Mouse (Mus musculus) limb, embryonic 10.5 days (tissue): ENCODE results near the gene Map1a. TPM values are rescaled to one million over a fixed set of nuclear protein-coding genes. Genes with fewer than 3 reads are reported as not detected.

Source experiments
- DNase-seq: peaks from one replicate; pipeline ENCODE4 v3.0.0-alpha.2; 2017; ENCODE audit warnings: low spot score
- H3K27ac ChIP-seq: fragments of 300-500 bp; sonication (generic); 2 replicates; pipeline ENCODE4 v1.5.1; 2016; ENCODE audit warnings: mild to moderate bottlenecking
- H3K27me3 ChIP-seq: fragments of 300-500 bp; sonication (generic); 2 replicates; pipeline ENCODE4 v1.6.1; 2016; ENCODE audit warnings: low read depth, mild to moderate bottlenecking; ENCODE audit not compliant: poor library complexity, severe bottlenecking
- H3K36me3 ChIP-seq: fragments of 300-500 bp; sonication (generic); 2 replicates; pipeline ENCODE4 v1.6.1; 2016; ENCODE audit warnings: mild to moderate bottlenecking, moderate library complexity
- H3K4me1 ChIP-seq: fragments of 300-500 bp; sonication (generic); 2 replicates; pipeline ENCODE4 v1.6.1; 2016
- H3K4me3 ChIP-seq: fragments of 300-500 bp; sonication (generic); 2 replicates; pipeline ENCODE4 v1.5.1; 2016; ENCODE audit warnings: mild to moderate bottlenecking, moderate library complexity
- H3K9me3 ChIP-seq: fragments of 300-500 bp; sonication (generic); replicated peaks from 2 replicates; pipeline ENCODE4 v1.6.1; 2016; ENCODE audit warnings: mild to moderate bottlenecking
- WGBS: fragments of 180-500 bp; shearing (Covaris S2); methylation state at CpG from one replicate; pipeline ENCODE4 v1.1.7; 2016; 5-methylcytosine and 5-hydroxymethylcytosine counted together
- polyA plus RNA-seq: library from polyadenylated mRNA; unstranded; fragments of >200 nt; fragmentation: Nextera tagmentation; extraction: Ambion mirVana; gene quantifications from 2 replicates; pipeline ENCODE4 v1.2.1, GENCODE M21; 2016

The Map1a gene
- polyA plus RNA-seq, 1 experiment from 2014 or later: 2.0 TPM

DNA sequence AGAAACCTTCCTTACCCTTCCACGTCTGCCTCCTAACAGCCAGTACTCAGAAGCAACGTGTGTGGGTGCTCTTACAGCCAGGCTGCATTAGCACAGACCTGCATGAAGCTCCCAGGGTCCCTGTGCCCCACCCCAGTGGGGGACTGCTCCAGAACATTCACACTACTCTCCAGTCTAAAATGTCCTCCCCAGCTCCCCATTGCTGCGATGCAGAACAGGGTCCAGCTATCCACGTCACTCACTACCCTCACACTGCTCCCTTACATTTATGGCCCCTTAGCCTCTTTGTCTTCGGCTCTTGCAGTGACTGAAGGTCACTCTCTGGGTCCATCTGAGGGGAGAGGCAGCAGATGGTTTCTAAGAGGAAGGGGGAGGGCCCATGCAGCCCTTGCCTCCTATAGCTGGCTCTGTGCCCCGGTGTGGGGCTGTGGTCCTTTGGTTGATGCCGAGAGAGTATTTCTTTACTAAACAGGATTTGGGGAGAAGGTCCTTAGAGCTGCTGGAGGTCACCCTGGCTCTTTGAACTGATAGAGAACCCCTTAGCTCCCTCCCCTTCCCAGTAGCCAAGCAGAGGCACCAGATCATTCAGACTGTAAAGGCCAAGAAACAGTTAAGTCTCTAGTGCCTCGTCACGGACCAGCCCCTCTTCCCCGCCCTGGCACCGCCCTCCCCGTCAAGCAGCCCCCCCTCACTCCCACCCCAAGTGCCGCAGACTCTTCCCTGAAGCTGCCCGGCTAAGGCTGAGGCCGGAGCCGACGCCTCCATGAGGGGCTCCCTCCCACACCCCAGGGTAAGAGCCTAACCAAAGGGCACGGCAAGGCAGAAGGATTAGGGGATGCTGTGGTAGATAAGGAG lies 5.6 kb downstream of the Map1a start:
- H3K27ac ChIP-seq: peak overlapping the region; percentile 61; the same call in 1 of the 2 replicates
- WGBS: under 1% methylated on average over 18 of the region's 18 CpGs
- H3K4me1 ChIP-seq: peaks cover 54% of the 10 kb centered on the region
- H3K36me3 ChIP-seq: no peaks in the 10 kb centered on the region; the same call in 1 of the 2 replicates
- peaks cover 98% of the 10 kb centered on the region for H3K27me3 ChIP-seq
- peak; percentile 47 for DNase-seq
- no peaks in the 10 kb centered on the region for H3K9me3 ChIP-seq
- peak overlapping the region; percentile 46 for H3K4me3 ChIP-seq

DNA sequence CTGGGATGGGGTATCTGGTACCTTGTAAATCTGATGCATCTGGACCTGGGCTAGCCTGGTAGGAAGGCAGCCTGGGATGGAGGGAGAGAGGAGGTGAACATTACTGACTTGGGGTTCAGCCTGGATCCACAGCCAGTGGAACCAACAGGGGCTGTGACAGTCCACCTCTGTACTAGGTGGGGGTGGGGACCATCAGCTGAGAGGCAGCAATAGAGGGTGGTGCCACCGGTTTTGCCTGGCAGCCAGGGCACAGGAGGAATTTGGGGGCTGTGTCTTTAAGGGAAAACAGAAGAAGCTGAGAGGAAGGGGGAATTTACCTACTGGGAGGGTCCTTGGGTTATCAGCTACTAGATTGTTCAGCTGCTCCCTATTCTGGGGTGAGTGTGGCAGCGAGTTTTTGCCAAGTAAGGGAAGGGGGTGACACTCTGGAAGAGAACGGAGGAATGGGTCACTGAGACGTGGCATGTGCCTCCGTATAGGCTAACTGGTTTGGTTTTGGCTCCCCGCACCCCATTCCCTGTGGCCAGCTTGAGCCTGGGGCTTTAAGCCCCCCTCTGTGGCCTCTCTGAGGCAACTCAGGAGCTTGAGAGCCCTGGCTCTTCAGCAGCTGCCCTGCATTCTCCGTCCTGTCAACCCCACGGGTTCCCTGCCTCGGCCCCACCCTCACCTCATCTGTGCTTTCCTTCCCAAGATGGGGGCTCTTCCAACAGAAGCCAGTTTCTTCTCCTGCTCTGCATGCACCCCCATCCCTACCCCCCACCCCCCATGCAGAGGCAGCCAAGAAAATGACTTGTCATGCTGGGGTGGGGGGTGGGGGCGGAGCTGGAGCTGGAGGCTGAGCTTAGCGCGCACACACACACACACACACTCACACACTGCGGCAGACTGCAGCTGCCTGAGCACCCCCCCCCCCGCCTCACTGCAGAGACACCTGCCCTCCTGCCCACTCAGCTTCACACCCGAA lies 6.5 kb downstream of the Map1a start:
- DNase-seq: peak; percentile 48
- H3K9me3 ChIP-seq: no peaks in the 10 kb centered on the region
- peak overlapping the region; percentile 61; the same call in 1 of the 2 replicates for H3K27ac ChIP-seq
- peak overlapping the region; percentile 46 for H3K4me3 ChIP-seq
- H3K36me3 ChIP-seq: no peaks in the 10 kb centered on the region; the same call in 1 of the 2 replicates
- peaks cover 52% of the 10 kb centered on the region for H3K4me1 ChIP-seq
- H3K27me3 ChIP-seq: peaks cover 98% of the 10 kb centered on the region
- 2% methylated on average over 15 of the region's 15 CpGs for WGBS

DNA sequence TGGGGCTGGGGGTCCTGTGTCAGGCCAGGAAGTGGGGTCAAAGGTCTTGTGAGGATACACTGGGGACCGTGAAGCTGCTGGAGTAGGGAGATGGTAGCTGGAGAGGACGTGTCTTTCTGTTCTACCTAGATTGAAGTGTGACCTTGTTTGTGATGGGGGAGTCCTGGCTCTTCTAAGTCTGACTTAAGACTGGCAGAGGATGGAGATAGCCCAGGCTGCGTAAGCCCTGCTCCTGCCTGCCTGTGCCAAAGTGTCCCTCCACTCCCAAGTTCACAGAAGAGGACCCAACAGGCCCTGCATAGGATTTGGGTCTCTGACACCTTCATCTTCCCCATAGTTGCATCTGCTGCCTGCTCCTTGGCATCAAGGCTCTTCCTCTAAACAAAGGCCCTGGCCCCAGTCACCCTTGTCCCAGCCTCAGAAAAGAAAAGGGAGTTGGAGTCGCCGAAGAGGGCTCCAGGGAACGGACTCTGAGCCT lies 7.4 kb downstream of the Map1a start:
- peaks cover 52% of the 10 kb centered on the region for H3K4me1 ChIP-seq
- DNase-seq: no peak
- peaks cover 98% of the 10 kb centered on the region for H3K27me3 ChIP-seq
- H3K36me3 ChIP-seq: no peaks in the 10 kb centered on the region; the same call in 1 of the 2 replicates
- H3K27ac ChIP-seq: no peak overlapping the region; the same call in 1 of the 2 replicates
- no peaks in the 10 kb centered on the region for H3K9me3 ChIP-seq
- 9% methylated on average over 6 of the region's 6 CpGs for WGBS
- peak overlapping the region; percentile 46 for H3K4me3 ChIP-seq

DNA sequence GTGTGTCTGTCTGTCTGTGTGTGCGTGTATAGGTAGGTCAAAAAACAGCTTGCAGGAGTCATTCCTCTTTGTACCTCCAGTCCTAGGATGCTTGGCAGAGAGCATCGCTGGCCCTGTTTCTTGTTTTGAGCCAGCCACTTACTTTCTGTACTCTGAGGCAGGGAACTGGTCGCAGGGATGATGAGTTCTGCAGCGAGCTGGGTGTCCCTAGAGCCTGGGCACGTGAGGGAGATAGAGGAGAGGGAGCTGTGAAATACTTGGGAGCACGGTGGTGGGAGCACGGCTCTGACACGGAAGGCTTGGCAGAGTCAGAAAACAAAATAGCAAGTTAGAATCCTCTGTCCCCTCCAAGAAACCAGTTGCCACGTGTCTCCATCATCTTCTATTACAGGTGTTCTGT lies 8.3 kb downstream of the Map1a start:
- Histone ChIP-seq H3K36me3 (no peaks in the 10 kb centered on the region; the same call in 1 of the 2 replicates), H3K4me1 (peaks cover 52% of the 10 kb centered on the region), H3K4me3 (peak overlapping the region; percentile 6; the same call in 1 of the 2 replicates), H3K27ac (no peak overlapping the region), H3K27me3 (peaks cover 98% of the 10 kb centered on the region), H3K9me3 (no peaks in the 10 kb centered on the region)
- DNase-seq: no peak
- 8% methylated on average over 9 of the region's 9 CpGs for WGBS

DNA sequence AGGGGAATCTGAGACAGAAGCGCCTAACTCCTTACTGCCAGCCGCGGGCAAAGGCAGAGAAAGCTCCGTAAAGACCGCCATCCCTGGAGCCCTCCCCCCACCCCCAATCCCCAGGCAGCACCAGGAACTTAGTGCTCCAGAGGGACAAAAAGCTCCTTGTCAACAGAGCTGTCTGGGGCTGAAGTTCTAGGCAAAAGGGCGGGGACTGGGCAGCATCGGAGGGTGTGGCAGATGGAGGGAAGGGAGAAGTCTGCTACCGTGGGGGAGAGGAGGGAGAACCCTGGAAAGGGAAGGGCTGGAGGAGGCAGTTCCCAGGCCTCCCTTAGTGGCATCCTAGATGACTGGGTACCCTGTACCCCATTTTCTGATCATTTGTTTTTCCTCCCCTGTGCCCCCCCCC lies 8.7 kb downstream of the Map1a start:
- H3K27ac ChIP-seq: no peak overlapping the region

DNA sequence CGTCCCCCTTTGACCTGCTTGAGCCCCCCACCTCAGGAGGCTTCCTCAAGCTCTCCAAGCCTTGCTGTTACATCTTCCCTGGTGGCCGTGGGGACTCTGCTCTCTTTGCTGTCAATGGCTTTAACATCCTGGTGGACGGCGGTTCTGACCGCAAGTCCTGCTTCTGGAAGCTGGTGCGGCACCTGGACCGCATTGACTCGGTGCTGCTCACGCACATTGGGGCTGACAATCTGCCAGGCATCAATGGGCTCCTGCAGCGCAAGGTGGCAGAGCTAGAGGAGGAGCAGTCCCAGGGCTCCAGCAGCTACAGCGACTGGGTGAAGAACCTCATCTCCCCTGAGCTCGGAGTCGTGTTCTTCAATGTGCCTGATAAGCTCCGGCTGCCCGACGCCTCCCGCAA lies 10.1 kb downstream of the Map1a start:
- H3K36me3 ChIP-seq: no peaks in the 10 kb centered on the region; the same call in 1 of the 2 replicates
- no peak overlapping the region for H3K27ac ChIP-seq
- H3K27me3 ChIP-seq: peaks cover 99% of the 10 kb centered on the region
- DNase-seq: no peak
- no peaks in the 10 kb centered on the region for H3K9me3 ChIP-seq
- peaks cover 43% of the 10 kb centered on the region for H3K4me1 ChIP-seq
- WGBS: 83% methylated on average over 17 of the region's 17 CpGs
- no peak overlapping the region for H3K4me3 ChIP-seq

More for the DNA sequence above, 8.7 kb downstream of the Map1a start:
- no peak for DNase-seq
- Histone ChIP-seq H3K4me1 (peaks cover 52% of the 10 kb centered on the region), H3K9me3 (no peaks in the 10 kb centered on the region), H3K27me3 (peaks cover 98% of the 10 kb centered on the region), H3K4me3 (peak overlapping the region; percentile 6; the same call in 1 of the 2 replicates), H3K36me3 (no peaks in the 10 kb centered on the region; the same call in 1 of the 2 replicates)
- WGBS: 7% methylated on average over 8 of the region's 8 CpGs

DNA sequence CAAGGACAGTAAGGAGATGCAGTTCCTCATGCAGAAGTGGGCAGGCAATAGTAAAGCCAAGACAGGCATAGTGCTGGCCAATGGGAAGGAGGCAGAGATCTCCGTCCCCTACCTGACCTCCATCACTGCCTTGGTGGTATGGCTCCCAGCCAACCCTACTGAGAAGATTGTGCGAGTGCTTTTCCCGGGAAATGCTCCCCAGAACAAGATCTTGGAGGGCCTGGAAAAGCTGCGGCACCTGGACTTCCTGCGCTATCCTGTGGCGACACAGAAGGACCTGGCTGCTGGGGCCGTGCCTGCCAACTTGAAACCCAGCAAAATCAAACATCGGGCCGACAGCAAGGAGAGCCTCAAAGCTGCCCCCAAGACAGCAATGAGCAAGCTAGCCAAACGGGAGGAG lies 10.6 kb downstream of the Map1a start:
- H3K4me1 ChIP-seq: peaks cover 37% of the 10 kb centered on the region
- H3K9me3 ChIP-seq: no peaks in the 10 kb centered on the region
- 84% methylated on average over 10 of the region's 10 CpGs for WGBS
- peaks cover 100% of the 10 kb centered on the region for H3K27me3 ChIP-seq
- no peak for DNase-seq
- H3K36me3 ChIP-seq: peaks cover 3% of the 10 kb centered on the region
- H3K4me3 ChIP-seq: no peak overlapping the region
- no peak overlapping the region for H3K27ac ChIP-seq

DNA sequence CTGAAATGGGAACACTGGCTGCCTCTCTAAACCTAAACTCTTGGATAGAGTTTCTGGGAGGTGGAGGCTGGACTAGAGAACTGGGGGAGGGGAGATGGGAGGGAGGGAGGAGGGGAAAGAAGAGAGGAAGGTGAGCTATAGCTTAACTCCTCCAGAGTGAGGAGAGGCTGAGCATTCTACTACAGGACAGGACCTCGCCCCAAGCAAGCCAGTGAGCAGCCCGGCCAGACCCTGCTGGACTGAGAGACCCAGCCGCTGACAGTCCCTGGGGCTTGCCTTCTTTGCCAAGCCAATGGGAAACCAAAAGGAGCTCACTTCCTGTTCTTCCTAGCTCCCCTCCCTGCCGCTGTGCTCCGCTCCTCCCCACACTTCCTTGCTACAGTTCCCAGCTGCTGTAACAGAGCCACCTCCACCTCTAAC lies 19.6 kb downstream of the Map1a start:
- peak overlapping the region; percentile 74 for H3K27ac ChIP-seq
- no peak overlapping the region for H3K4me3 ChIP-seq
- peaks cover 18% of the 10 kb centered on the region for H3K4me1 ChIP-seq
- DNase-seq: no peak
- peaks cover 42% of the 10 kb centered on the region for H3K27me3 ChIP-seq
- WGBS: 17% methylated on average over 5 of the region's 5 CpGs
- H3K36me3 ChIP-seq: peaks cover 3% of the 10 kb centered on the region; the same call in 1 of the 2 replicates
- no peaks in the 10 kb centered on the region for H3K9me3 ChIP-seq

DNA sequence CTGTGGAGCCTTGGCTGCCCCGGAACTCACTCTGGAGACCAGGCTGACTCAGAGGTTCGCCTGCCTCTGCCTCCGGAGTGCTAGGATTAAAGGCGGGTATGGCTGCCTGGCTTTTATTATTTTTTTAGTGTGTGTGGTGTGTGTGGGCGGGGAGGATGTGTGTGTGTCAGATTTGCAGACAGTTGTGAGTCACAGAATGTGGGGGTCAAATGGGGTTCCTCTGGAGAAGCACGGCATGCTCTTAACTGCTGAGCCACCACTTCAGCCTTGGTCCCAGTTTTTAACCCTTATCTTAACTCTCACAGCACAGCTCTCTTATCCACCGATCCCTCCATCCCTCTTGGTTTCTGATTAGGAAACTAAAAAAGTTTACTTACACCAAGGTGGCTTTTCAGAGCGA lies 26.9 kb downstream of the Map1a start:
- Histone ChIP-seq H3K9me3 (no peaks in the 10 kb centered on the region), H3K27me3 (no peaks in the 10 kb centered on the region), H3K4me3 (no peak overlapping the region), H3K27ac (no peak overlapping the region), H3K4me1 (no peaks in the 10 kb centered on the region), H3K36me3 (no peaks in the 10 kb centered on the region)
- WGBS: 76% methylated on average over 8 of the region's 8 CpGs
- DNase-seq: no peak

DNA sequence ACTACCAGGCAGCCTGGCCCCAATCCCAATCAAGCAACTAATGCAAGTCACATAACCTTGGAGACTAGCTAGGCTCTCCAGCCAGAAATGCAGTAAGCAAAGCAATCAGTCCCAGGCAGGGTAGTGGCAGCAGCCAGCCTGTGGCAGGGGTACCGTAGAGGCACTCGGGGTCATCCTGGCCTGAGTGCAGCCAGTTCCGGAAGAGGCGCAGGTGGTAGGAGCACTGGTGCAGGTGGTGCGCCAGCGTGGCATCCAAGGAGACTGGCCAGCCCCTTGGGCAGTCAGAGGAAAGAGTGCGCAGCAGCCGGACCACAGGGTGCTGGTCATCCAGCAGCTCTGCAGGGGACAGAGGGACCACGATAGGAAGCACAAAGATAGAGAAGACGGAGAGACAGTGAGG lies 33.6 kb downstream of the Map1a start:
- WGBS: 90% methylated on average over 10 of the region's 10 CpGs
- no peak for DNase-seq
- no peaks in the 10 kb centered on the region for H3K36me3 ChIP-seq
- peaks cover 7% of the 10 kb centered on the region for H3K4me1 ChIP-seq
- H3K4me3 ChIP-seq: no peak overlapping the region
- H3K27me3 ChIP-seq: no peaks in the 10 kb centered on the region
- H3K27ac ChIP-seq: no peak overlapping the region
- H3K9me3 ChIP-seq: no peaks in the 10 kb centered on the region

DNA sequence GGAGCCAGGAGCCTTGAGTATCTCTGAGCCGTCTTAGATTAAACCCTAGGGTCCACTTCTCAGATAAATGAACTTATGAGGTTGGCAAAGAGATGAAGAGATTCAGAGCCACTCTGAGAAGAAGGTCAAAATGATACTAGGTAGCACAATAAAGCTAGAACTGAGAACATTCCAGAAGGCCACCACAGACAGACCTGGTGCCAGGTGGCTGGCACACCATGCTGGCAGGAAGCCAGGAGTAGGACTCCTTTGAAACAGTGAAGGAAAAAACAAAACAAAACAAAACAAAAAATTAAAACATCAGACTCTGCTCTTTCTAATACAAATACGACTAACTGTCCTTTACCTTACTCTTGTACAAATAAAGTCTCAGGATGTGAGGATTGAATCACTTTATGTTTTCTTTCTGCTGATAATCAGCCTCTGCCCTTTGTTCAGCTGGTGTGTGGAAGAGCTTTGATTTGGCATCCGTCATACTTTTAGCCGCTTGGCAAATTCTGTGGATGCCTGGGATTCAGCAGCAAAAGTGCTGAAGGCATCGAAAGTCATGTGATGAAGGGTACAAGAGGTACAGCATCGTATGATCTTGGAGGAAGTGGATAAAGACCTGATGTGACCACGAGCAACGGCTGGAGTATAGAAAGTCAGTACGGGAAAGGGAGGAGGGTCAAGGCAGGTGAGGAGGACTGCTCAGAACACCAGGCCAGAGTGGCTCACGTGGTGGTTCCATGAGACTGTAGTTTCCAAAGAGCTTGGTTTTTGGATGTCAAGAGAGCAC lies 34.5 kb downstream of the Map1a start:
- no peak for DNase-seq
- Histone ChIP-seq H3K36me3 (no peaks in the 10 kb centered on the region), H3K9me3 (no peaks in the 10 kb centered on the region), H3K4me3 (no peak overlapping the region), H3K27ac (no peak overlapping the region), H3K27me3 (no peaks in the 10 kb centered on the region), H3K4me1 (peaks cover 7% of the 10 kb centered on the region)
- WGBS: 88% methylated on average over 10 of the region's 10 CpGs

DNA sequence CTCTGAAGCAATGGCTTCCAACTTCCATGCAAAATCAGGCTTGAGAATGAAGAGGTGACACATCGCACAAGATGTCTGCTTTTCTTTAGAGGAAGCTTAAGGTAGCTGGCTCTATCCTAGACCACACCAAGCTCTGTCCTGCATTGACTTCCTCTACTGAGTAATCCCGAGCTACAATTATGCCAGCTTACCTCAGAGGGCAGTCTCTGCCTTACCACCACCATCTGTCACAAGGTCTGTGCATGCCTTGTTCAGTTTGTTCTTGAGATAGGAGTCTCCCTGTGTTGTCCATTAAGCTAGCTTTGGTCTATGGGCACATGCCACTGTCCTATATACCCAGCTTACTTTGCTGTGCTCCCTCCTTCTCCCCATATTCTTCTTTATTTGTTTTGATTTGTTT lies 40.1 kb downstream of the Map1a start:
- no peak for DNase-seq
- H3K27ac ChIP-seq: no peak overlapping the region
- H3K4me3 ChIP-seq: no peak overlapping the region
- H3K9me3 ChIP-seq: no peaks in the 10 kb centered on the region
- no peaks in the 10 kb centered on the region for H3K27me3 ChIP-seq
- no peaks in the 10 kb centered on the region for H3K36me3 ChIP-seq
- H3K4me1 ChIP-seq: peaks cover 7% of the 10 kb centered on the region
- WGBS: 95% methylated on average over 2 of the region's 2 CpGs
